Mouse (Mus musculus): ENCODE measurements around the gene Zc2hc1b. TPM values are rescaled to one million over a fixed set of nuclear protein-coding genes. Genes with fewer than 3 reads are reported as not detected.

Zc2hc1b gene
- total and polyA plus RNA-seq, 3 experiments, result not detected

DNA sequence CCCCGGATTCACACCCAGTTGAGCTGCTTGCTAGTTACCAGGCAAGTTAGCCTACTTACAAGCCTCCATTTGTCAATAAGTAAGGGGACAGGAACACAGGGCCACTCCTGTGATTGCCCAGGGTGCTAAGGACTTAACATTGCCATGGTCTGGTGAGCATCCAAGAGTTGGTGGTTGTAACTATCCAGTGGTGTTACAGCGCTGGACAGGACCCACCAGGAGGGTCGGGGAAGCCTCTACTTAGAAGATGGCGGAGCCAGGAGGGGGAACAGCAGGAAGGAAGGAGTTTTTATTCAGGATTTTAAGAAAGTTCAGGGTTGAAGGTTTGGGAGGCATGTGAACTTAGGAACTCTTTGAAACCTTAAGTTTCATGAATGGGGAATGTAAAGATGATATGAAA is 64.2 kb downstream of the Zc2hc1b start:
- DNase-seq, result no peak

- no peak for DNase-seq
Measured at GRCm38 (mm10) chr10:13112849-13113248, 65.0 kb downstream of the Zc2hc1b start.

DNA sequence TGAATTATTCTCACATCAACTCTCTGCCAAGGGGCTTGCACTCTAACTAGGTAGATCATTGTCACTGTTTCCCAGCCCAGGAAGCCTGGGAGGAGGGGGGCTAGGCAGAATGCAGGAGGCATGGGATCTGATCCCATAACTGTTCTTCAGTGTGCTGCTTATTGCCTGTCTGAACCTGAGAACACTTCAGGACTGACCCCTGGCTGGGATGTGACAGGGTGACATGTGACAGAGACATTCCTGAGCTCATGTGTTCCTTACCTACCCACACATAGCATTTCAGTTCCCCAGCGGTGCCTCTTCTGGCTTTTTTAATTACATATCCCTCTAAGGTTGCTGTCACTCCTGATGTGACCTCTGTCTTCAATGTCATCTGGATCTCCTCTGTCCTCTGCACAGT is 68.0 kb downstream of the Zc2hc1b start:
- DNase-seq, result no peak

- DNase-seq, result no peak
Measured at GRCm38 (mm10) chr10:13108847-13109246, 69.0 kb downstream of the Zc2hc1b start.

- no peak for DNase-seq
Measured at GRCm38 (mm10) chr10:13108021-13108548, 69.7 kb downstream of the Zc2hc1b start.

- no peak for DNase-seq
Measured at GRCm38 (mm10) chr10:13106909-13107624, 70.8 kb downstream of the Zc2hc1b start.

- no peak for DNase-seq
Measured at GRCm38 (mm10) chr10:13103838-13104237, 74.0 kb downstream of the Zc2hc1b start.

DNA sequence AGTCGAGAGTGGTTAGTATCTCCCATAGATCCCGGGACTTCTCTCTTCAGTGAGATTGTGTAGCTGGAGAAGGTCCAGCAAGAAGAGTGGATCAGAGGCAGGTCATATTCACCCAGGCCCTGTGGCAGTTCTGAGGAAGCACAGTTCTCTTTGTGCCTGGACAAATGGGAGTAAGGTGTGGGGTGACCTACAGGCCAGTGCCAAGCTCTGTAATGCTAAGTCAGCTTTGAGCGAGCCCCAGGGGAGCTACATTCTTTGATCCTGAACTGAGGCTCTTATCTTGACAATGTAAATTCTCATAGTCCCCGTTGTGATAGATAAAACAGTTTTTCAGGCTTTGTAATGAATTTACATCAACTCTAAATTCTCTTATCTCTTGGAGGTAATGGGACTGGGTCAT is 75.5 kb downstream of the Zc2hc1b start:
- no peak for DNase-seq

GRCm38 (mm10) chr10:13100061-13100648 is 77.7 kb downstream of the Zc2hc1b start:
- DNase-seq, result no peak

Other genes starting within 250 kb of the Zc2hc1b start
- gene Stx11, start 213.7 kb downstream of the Zc2hc1b start, total RNA-seq (2021), result 1 to 10 TPM; 8.7 to 8.9 TPM
- 5.1 and 11.0 TPM in 2 replicates for gene Stx11, start 213.7 kb downstream of the Zc2hc1b start, polyA plus RNA-seq (2012; rRNA removed)
- gene Sf3b5, start 172.7 kb downstream of the Zc2hc1b start, total RNA-seq (2021), result 10 to 100 TPM; 13.3 to 14.0 TPM
- gene Sf3b5, start 172.7 kb downstream of the Zc2hc1b start, polyA plus RNA-seq (2012; rRNA removed), result 89.9 and 92.4 TPM in 2 replicates
- 10 to 100 TPM in 1 of 2 experiments, 1 to 10 TPM in 1; 6.4 to 15.7 TPM for gene Plagl1, start 117.5 kb downstream of the Zc2hc1b start, total RNA-seq (2021)
- 5.9 and 6.0 TPM in 2 replicates for gene Plagl1, start 117.5 kb downstream of the Zc2hc1b start, polyA plus RNA-seq (2012; rRNA removed)
- gene Ltv1, start 15.1 kb upstream of the Zc2hc1b start, total RNA-seq (2021), result 10 to 100 TPM; 46.6 to 48.4 TPM
- gene Ltv1, start 15.1 kb upstream of the Zc2hc1b start, polyA plus RNA-seq (2012; rRNA removed), result 4.8 and 5.6 TPM in 2 replicates

Data from adrenal gland, adult 2 months (tissue).